Mouse (Mus musculus) heart, postnatal 25 days (tissue): ENCODE results near the gene Cradd. TPM values are rescaled to one million over a fixed set of nuclear protein-coding genes. Genes with fewer than 3 reads are reported as not detected.

Source experiments
- DNase-seq: peaks from one replicate; pipeline ENCODE4 v3.0.0; 2022; ENCODE audit warnings: low spot score
- intact Hi-C: fragments of 180-260 bp; cut with DNase I; formaldehyde crosslinking; loops from one replicate; pipeline ENCODE4 v1.15.1; 2025
- total RNA-seq, 2 experiments: library from RNA; stranded (reverse); gene quantifications; 2 replicates each; pipeline ENCODE4 v1.2.3; 2021

Gene Cradd
- total RNA-seq, 2 experiments from 2014 or later: 7.9 to 9.3 TPM

GRCm38 (mm10) chr10:95336781-95337544 lies 13.0 kb upstream of the Cradd start:
- no peak for DNase-seq
- intact Hi-C loops: loop anchor here (2.0 kb wide), 1 partner anchor 52 kb away; no protein-coding TSS in a partner anchor

- no peak for DNase-seq
- intact Hi-C loops: no loop called here
Measured at GRCm38 (mm10) chr10:95334826-95335225, 10.9 kb upstream of the Cradd start.

DNA sequence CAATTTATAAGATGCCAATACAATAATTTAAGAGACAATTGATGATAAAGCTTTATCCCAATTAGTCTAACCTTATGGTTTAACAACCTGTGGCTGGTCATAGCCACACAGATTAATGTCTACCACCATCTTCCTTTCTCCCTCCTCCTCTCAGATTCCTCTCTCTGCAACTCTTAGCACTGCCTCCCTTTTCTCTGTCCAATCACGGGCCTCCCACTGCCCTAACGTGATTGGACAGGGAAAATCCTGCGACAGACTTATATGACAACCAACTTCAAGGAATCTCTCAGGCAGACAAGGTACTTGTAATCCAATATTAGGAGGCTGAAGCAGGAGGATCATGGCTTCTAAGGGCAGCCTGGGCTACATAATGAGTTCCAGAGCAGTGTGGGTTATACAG lies 8.7 kb upstream of the Cradd start:
- DNase-seq: no peak
- intact Hi-C loops: no loop called here

GRCm38 (mm10) chr10:95330375-95331363 lies 6.7 kb upstream of the Cradd start:
- no peak for DNase-seq
- intact Hi-C loops: no loop called here

GRCm38 (mm10) chr10:95329884-95330283 lies 6.0 kb upstream of the Cradd start:
- intact Hi-C loops: no loop called here
- no peak for DNase-seq

DNA sequence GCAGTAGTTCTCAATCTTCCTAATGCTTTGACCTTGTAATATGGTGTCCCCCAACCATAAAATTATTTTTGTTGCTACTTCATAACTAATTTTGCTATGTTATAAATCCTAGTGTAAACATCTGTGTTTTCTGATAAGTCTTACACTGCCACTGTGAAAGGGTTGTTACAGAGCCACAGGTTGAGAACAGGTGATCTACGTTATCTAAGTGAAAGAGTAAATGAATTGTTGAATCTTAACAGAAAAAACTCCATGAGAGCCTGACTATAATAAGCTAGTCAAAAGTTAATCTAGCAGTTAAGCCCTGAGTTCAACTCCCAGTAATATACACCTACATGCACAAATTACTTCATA lies 322 bp upstream of the Cradd start:
- no peak for DNase-seq
- intact Hi-C loops: loop anchor here (5.0 kb wide), 1 partner anchor 73 kb away; no protein-coding TSS in a partner anchor

DNA sequence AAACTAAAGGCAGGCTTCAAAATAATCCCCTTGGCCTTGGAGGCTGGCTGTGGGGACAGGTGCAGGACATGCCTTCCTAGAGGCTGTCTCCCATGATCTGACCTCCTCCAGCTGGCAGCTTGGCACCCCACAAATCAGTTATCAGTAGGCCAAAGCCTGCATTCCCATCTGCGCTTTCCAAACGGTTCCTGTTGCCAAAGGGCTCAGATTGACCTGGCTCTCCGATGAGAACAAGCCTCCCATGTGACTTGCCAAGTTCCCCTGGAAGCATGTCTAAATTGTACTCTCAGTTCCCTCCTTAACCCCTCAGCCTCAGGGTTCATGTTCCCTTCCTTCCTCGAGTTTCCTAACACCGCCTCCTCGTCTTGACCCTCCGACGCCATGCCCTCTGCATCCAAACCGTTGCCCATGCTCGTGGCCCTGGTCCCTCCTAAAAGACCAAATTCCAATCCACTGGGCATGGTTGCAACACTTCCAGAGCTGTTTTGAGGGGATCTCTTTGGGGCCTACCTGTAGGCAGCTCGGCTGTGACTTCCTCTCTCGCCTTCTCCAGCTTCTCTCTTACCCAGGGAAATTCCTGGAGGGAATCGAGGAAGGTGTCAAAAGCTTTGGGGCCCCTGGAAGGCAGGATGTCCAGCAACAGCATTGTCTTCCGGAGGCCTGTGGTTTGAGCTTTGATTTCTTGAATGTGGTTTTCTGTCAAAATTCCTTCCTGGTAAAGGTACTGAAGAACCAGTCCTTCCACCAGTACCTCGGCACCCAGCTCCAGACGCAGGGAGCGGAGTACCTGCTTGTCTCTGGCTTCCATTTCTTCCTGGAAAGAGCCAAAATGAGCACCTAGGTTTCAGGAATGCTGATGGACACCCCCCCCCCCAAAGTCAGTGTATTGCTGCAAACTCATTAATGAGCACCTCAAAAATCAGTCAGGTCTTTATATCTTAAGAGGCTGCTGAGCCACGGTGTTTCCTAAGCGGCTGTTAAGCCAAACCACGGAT lies 1.6 kb downstream of the Cradd start:
- intact Hi-C loops: loop anchor here (1.0 to 5.0 kb wide), 5 partner anchors 56 to 332 kb away; no protein-coding TSS in a partner anchor
- peak; percentile 77 for DNase-seq

GRCm38 (mm10) chr10:95319001-95319400 lies 4.9 kb downstream of the Cradd start:
- no peak for DNase-seq
- intact Hi-C loops: loop anchor here (5.0 kb wide), 2 partner anchors 102 to 217 kb away; no protein-coding TSS in a partner anchor

GRCm38 (mm10) chr10:95318392-95318708 lies 5.6 kb downstream of the Cradd start:
- no peak for DNase-seq
- intact Hi-C loops: loop anchor here (1.0 to 5.0 kb wide), 3 partner anchors 101 to 216 kb away; no protein-coding TSS in a partner anchor

- DNase-seq: peak; percentile 72
- intact Hi-C loops: loop anchor here (1.0 to 5.0 kb wide), 3 partner anchors 100 to 215 kb away; no protein-coding TSS in a partner anchor
Measured at GRCm38 (mm10) chr10:95317581-95318391, 6.1 kb downstream of the Cradd start.

GRCm38 (mm10) chr10:95317091-95317490 lies 6.8 kb downstream of the Cradd start:
- intact Hi-C loops: loop anchor here (5.0 kb wide), 2 partner anchors 100 to 215 kb away; no protein-coding TSS in a partner anchor
- DNase-seq: no peak

DNA sequence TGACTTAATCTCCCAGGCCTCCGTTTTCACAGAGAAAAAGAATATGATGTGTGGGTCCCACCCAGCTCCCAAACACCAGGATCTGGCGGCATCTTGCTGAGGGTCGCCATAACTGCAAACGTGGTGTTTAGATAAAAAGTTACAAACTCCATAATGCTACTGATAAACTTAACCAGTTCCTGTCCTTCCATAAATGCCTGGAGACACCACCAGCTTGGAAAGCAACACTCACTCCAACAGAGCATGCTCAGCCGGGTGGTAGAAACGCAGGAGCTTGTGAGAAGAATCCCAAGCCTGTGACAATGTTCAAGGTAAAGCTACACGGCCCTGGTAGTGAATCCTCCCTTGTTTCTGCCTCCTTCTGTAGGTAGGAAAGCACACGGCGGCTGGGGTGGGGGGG lies 7.3 kb downstream of the Cradd start:
- intact Hi-C loops: loop anchor here (5.0 kb wide), 2 partner anchors 99 to 214 kb away; no protein-coding TSS in a partner anchor
- DNase-seq: no peak

- DNase-seq: no peak
- intact Hi-C loops: loop anchor here (2.0 to 5.0 kb wide), 3 partner anchors 51 to 214 kb away; no protein-coding TSS in a partner anchor
Measured at GRCm38 (mm10) chr10:95315801-95316474, 8.0 kb downstream of the Cradd start.

GRCm38 (mm10) chr10:95315321-95315720 lies 8.6 kb downstream of the Cradd start:
- no peak for DNase-seq
- intact Hi-C loops: loop anchor here (2.0 to 5.0 kb wide), 3 partner anchors 51 to 213 kb away; no protein-coding TSS in a partner anchor

DNA sequence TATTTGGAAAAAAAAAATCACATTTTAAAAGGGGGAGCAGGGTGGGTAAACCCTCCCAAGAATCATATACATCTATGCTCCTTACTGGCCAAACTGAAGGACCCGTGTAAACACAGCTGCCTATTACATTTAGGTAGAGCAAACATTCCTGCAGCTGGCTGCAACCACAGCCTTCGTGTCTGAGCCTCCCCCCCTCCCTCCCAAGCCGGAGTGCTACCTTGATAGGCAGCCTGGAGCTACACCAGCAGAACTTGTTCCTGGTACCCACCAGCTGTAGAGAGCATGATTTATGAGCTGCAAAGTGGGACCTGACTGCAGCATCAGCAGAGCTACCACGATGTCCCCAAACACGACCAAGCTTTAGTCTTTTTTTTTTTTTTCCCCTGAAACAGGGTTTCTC lies 9.9 kb downstream of the Cradd start:
- intact Hi-C loops: loop anchor here (2.0 kb wide), 1 partner anchor 49 kb away; no protein-coding TSS in a partner anchor
- DNase-seq: no peak

- DNase-seq: no peak
Measured at GRCm38 (mm10) chr10:95313524-95313923, 10.4 kb downstream of the Cradd start.

DNA sequence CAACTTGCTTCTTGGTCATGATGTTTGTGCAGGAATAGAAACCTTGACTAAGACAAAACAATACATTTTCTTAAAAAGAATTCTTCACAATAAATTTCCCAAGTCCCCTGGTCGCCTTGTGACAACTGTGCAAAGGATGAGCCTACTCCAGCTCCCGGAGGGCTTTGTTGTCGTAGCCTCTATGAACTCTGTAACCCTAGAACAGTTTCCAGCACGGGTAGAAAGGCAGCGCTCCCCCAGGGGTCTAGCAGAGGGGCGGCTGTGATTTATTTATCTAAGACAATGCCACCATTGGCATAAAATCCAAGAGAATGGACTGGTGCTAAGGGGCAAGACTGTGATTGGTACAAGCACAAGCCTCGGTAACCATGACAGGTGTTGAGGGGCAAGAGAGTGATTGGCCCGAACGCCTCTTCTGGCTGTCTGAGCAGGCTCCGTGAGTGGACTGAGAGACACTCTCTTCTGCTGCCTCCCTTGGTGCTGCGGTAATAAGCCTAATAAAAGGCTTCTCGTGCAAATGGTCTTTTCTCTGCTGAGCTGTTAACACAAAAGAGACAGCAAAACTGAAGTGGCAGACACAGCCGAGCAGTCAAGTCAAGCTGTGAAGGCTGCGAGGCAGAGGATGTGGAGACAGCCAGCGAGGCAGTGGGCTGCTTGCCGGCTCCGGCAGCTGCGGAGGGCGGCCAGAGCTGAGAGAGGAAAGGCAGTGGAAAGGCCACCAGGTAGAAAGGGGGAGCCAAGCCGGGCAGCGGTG lies 13.1 kb downstream of the Cradd start:
- intact Hi-C loops: no loop called here

More at GRCm38 (mm10) chr10:95313524-95313923, 10.4 kb downstream of the Cradd start:
- intact Hi-C loops: no loop called here

More for the DNA sequence above, 13.1 kb downstream of the Cradd start:
- DNase-seq: no peak
